ENCODE assay signal across 20 mouse cellular contexts in the genomic region with DNA sequence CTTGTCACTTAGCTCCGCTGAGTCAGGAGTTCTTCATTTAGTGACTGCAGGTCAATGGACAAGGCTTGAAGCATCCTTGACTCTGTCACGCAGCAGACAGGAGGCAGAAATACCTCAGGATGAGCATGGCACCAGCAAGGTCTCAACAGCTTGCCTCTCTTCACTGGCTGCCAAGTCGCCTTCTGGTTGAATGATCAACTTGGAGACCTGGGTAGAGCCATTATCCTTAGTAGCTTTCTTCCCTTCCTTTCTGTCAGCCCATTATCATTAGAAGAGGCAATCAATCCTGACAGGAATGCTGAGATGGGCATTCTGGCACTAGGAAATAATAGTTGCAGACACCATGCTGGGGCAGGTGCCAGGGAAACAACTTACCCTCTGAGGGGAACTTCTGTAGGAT.
DNase-seq lines count a peak whose midpoint lies in the region; ATAC-seq and TF ChIP-seq lines count a peak whose summit lies in the region.
"Had no signal": no experiment of that assay in that cellular context is flagged by ENCODE, and none has a peak within 500 bp of the region (broad histone marks: within the 10 kb centered on the region; RNA-seq: fewer than 3 reads in every experiment).

No protein-coding gene starts in this region.

- no peak overlapping the region for H3K27ac ChIP-seq in kidney, embryonic 16.5 days (ENCODE audit: low read length)
- H3K27ac ChIP-seq: heart, embryonic 15.5 days; intestine, embryonic 15.5 days; midbrain, embryonic 13.5 days; neural tube, embryonic 12.5 days had no signal

- H3K4me2 ChIP-seq in kidney, embryonic 16.5 days (replicated peaks; ENCODE audit: low read depth, low read length) = no peak overlapping the region
- H3K4me2 ChIP-seq: heart, embryonic 15.5 days; intestine, embryonic 15.5 days; midbrain, embryonic 13.5 days; neural tube, embryonic 12.5 days had no signal

- WGBS in kidney, embryonic 16.5 days = 73% methylated on average over 3 of the region's 3 CpGs

- ATAC-seq in kidney, embryonic 16.5 days (ENCODE audit: low FRiP score, low TSS enrichment) = no peak
- ATAC-seq: forebrain, embryonic 16.5 days; intestine, embryonic 15.5 days; midbrain, embryonic 13.5 days had no signal

- H3K9me3 ChIP-seq in kidney, embryonic 16.5 days (ENCODE audit: low read length) = no peaks in the 10 kb centered on the region
- H3K9me3 ChIP-seq: heart, embryonic 15.5 days; intestine, embryonic 15.5 days; midbrain, embryonic 13.5 days; neural tube, embryonic 12.5 days had no signal

- H3K9ac ChIP-seq in kidney, embryonic 16.5 days (replicated peaks; ENCODE audit: low read length) = no peak overlapping the region
- H3K9ac ChIP-seq: heart, embryonic 15.5 days; intestine, embryonic 15.5 days; midbrain, embryonic 13.5 days; neural tube, embryonic 12.5 days had no signal

- no peaks in the 10 kb centered on the region for H3K27me3 ChIP-seq in kidney, embryonic 16.5 days (ENCODE audit: insufficient read depth, low read length)
- H3K27me3 ChIP-seq: heart, embryonic 15.5 days; intestine, embryonic 15.5 days; midbrain, embryonic 13.5 days; neural tube, embryonic 12.5 days had no signal

- no peak for TF ChIP-seq POLR2A in brain, embryonic 14.5 days (IDR thresholded peaks at IDR 0.05; ENCODE audit: borderline replicate concordance, extremely low read depth, insufficient read depth, insufficient read length, poor library complexity, severe bottlenecking)

- DNase-seq in left cerebral cortex, postnatal 4 days = peak; percentile 89
- no peak for DNase-seq in left cerebral cortex, postnatal 36 days (ENCODE audit: low spot score in 2 of 2)
- peak; percentile 56 for DNase-seq in brain, embryonic 14.5 days (ENCODE audit: low read depth)
- peak; percentile 16 to 32 for DNase-seq in cerebellum, adult 18-20 months
- DNase-seq in cerebellum, postnatal 14 days = peak; percentile 94 to 95
- DNase-seq in lung, postnatal 36 days = no peak
- no peak for DNase-seq in testis, postnatal 14 days (ENCODE audit: low spot score)
- DNase-seq: adrenal gland, postnatal 14 days; gastrocnemius, postnatal 36 days; heart, postnatal 36 days; kidney, adult 8-10 months; kidney, postnatal 14 days; retina, postnatal 1 day; thymus, postnatal 25 days had no signal

- no peak overlapping the region for H3K4me3 ChIP-seq in kidney, embryonic 16.5 days (ENCODE audit: low read length)
- H3K4me3 ChIP-seq: heart, embryonic 15.5 days; intestine, embryonic 15.5 days; midbrain, embryonic 13.5 days; neural tube, embryonic 12.5 days had no signal

- H3K4me1 ChIP-seq in kidney, embryonic 16.5 days (ENCODE audit: insufficient read depth, low read length) = no peaks in the 10 kb centered on the region
- H3K4me1 ChIP-seq: heart, embryonic 15.5 days; intestine, embryonic 15.5 days had no signal

- intact Hi-C loops in left cerebral cortex, postnatal 4 days (cut with DNase I) = no loop called here
- intact Hi-C loops in left cerebral cortex, postnatal 36 days (cut with DNase I) = no loop called here

- no peaks in the 10 kb centered on the region for H3K36me3 ChIP-seq in kidney, embryonic 16.5 days (ENCODE audit: insufficient read depth, low read length)
- H3K36me3 ChIP-seq: heart, embryonic 15.5 days; intestine, embryonic 15.5 days; midbrain, embryonic 13.5 days; neural tube, embryonic 12.5 days had no signal

- TF ChIP-seq CTCF in brain, embryonic 14.5 days (IDR thresholded peaks at IDR 0.05; ENCODE audit: borderline replicate concordance, extremely low read depth, insufficient read depth, insufficient read length) = no peak

Comparison
In these comparisons a context has a peak if more than half of its experiments do, and no peak if none do; other contexts are left out.
1. DNase-seq: peak in left cerebral cortex, postnatal 4 days (single experiment), brain, embryonic 14.5 days (single experiment), cerebellum, adult 18-20 months (2 of 2) and cerebellum, postnatal 14 days (2 of 2); none in left cerebral cortex, postnatal 36 days (0 of 2), lung, postnatal 36 days (single experiment) and testis, postnatal 14 days (single experiment).